Mouse (Mus musculus) MEL (cell line): Measurements from ENCODE around the gene Kdr. TPM values are rescaled to one million over a fixed set of nuclear protein-coding genes. Genes with fewer than 3 reads are reported as not detected.

Experiments
- DNase-seq: peaks from one replicate; pipeline ENCODE4 v3.0.0; 2011; ENCODE audit warnings: low read depth, low spot score
- H3K27ac ChIP-seq: 2 replicates; pipeline ENCODE4 v1.5.1; 2012; ENCODE audit warnings: low read depth, mild to moderate bottlenecking, control low read depth, low read length, moderate library complexity; ENCODE audit not compliant: control insufficient read depth
- H3K27me3 ChIP-seq, 2 experiments: fragments of 150-350 bp in 1 of 2; sonication (generic) in 1 of 2; 2 replicates each; pipeline ENCODE4 v1.6.1; 2012; ENCODE audit warnings: low read length in 2 of 2, mild to moderate bottlenecking in 2 of 2, improper control_type of control experiment in 1 of 2, moderate library complexity in 1 of 2; ENCODE audit not compliant: insufficient read depth in 2 of 2, control insufficient read depth in 1 of 2
- H3K36me3 ChIP-seq, 2 experiments: 2 replicates each; pipeline ENCODE4 v1.6.1; 2012 to 2014; ENCODE audit warnings: low read length in 2 of 2, improper control_type of control experiment in 1 of 2, inconsistent platforms in 1 of 2, mild to moderate bottlenecking in 1 of 2; ENCODE audit not compliant: insufficient read depth in 2 of 2, control insufficient read depth in 1 of 2
- H3K4me1 ChIP-seq, 2 experiments: fragments of 150-350 bp in 1 of 2; sonication (generic) in 1 of 2; 2 replicates each; pipeline ENCODE4 v1.6.1; 2012; ENCODE audit warnings: low read length in 2 of 2, improper control_type of control experiment in 1 of 2, mild to moderate bottlenecking in 1 of 2; ENCODE audit not compliant: insufficient read depth in 2 of 2, control insufficient read depth in 1 of 2
- H3K4me3 ChIP-seq, 2 experiments: fragments of 150-350 bp in 1 of 2; sonication (generic) in 1 of 2; 2 replicates each; pipeline ENCODE4 v1.5.1; 2012; ENCODE audit warnings: low read depth in 2 of 2, low read length in 2 of 2, mild to moderate bottlenecking in 2 of 2, moderate library complexity in 2 of 2, control low read depth in 1 of 2, improper control_type of control experiment in 1 of 2; ENCODE audit not compliant: control insufficient read depth in 1 of 2, insufficient read depth in 1 of 2
- H3K79me2 ChIP-seq: 2 replicates; pipeline ENCODE4 v1.6.1; 2012; ENCODE audit warnings: mild to moderate bottlenecking, low read length, moderate library complexity; ENCODE audit not compliant: control insufficient read depth, poor library complexity, insufficient read depth
- H3K9ac ChIP-seq: 2 replicates; pipeline ENCODE4 v1.6.1; 2012; ENCODE audit warnings: low read depth, mild to moderate bottlenecking, control low read depth, low read length, moderate library complexity; ENCODE audit not compliant: control insufficient read depth, poor library complexity, severe bottlenecking
- H3K9me3 ChIP-seq: fragments of 150-350 bp; sonication (generic); replicated peaks from 2 replicates; pipeline ENCODE4 v1.6.1; 2012; ENCODE audit warnings: mild to moderate bottlenecking, low read length, improper control_type of control experiment, moderate library complexity; ENCODE audit not compliant: insufficient read depth
- CTCF ChIP-seq, 3 experiments: IDR thresholded peaks in 2 of 3; conservative IDR thresholded peaks in 1 of 3; 2 replicates each; pipeline ENCODE4 v1.5.1; 2011 to 2012; ENCODE audit warnings: low read length in 3 of 3, low read depth in 2 of 3, mild to moderate bottlenecking in 2 of 3, improper control_type of control experiment in 1 of 3, inconsistent platforms in 1 of 3, mixed read lengths in 1 of 3, moderate library complexity in 1 of 3; ENCODE audit not compliant: control insufficient read depth in 1 of 3, insufficient read depth in 1 of 3, poor library complexity in 1 of 3, severe bottlenecking in 1 of 3
- E2F4 ChIP-seq: IDR thresholded peaks from 2 replicates; pipeline ENCODE4 v1.6.1; 2011; ENCODE audit warnings: low read depth, low read length, improper control_type of control experiment, borderline replicate concordance
- ELF1 ChIP-seq: IDR thresholded peaks from 2 replicates; pipeline ENCODE4 v1.6.1; 2014; ENCODE audit warnings: low read depth, mild to moderate bottlenecking, inconsistent platforms, low read length, improper control_type of control experiment, moderate library complexity
- EP300 ChIP-seq, 2 experiments: IDR thresholded peaks; 2 replicates each; pipeline ENCODE4 v1.6.1; 2011; ENCODE audit warnings: improper control_type of control experiment in 2 of 2, low read length in 2 of 2, low read depth in 1 of 2, mild to moderate bottlenecking in 1 of 2
- GATA1 ChIP-seq: IDR thresholded peaks from 2 replicates; pipeline ENCODE4 v1.6.1; 2011; ENCODE audit warnings: low read depth, low read length, improper control_type of control experiment
- JUND ChIP-seq: IDR thresholded peaks from 2 replicates; pipeline ENCODE4 v1.6.1; 2011; ENCODE audit warnings: low read depth, mild to moderate bottlenecking, improper control_type of control experiment, low read length
- KAT2A ChIP-seq: conservative IDR thresholded peaks from 2 replicates; pipeline ENCODE4 v1.6.1; 2012; ENCODE audit warnings: low read depth, low read length, improper control_type of control experiment, inconsistent platforms
- MAFK ChIP-seq: IDR thresholded peaks from 2 replicates; pipeline ENCODE4 v1.6.1; 2011; ENCODE audit warnings: low read depth, mild to moderate bottlenecking, low read length, improper control_type of control experiment, borderline replicate concordance
- MAZ ChIP-seq: IDR thresholded peaks from 2 replicates; pipeline ENCODE4 v1.6.1; 2012; ENCODE audit warnings: low read depth, mild to moderate bottlenecking, inconsistent platforms, low read length, improper control_type of control experiment
- MXI1 ChIP-seq: IDR thresholded peaks from 2 replicates; pipeline ENCODE4 v1.6.1; 2011; ENCODE audit warnings: mild to moderate bottlenecking, low read depth, low read length, improper control_type of control experiment
- MYC ChIP-seq: IDR thresholded peaks from 2 replicates; pipeline ENCODE4 v1.6.1; 2011; ENCODE audit warnings: low read depth, mild to moderate bottlenecking, low read length, improper control_type of control experiment, moderate library complexity
- NELFE ChIP-seq: IDR thresholded peaks from 2 replicates; pipeline ENCODE4 v1.6.1; 2011; ENCODE audit warnings: low read depth, low read length, improper control_type of control experiment
- NRF1 ChIP-seq: IDR thresholded peaks from 2 replicates; pipeline ENCODE4 v1.6.1; 2014; ENCODE audit warnings: low read depth, mild to moderate bottlenecking, inconsistent platforms, low read length, improper control_type of control experiment, moderate library complexity; ENCODE audit not compliant: poor library complexity, insufficient read depth, severe bottlenecking
- POLR2A ChIP-seq, 2 experiments: IDR thresholded peaks; 2 replicates each; pipeline ENCODE4 v1.6.1; 2011 to 2012; ENCODE audit warnings: low read length in 2 of 2, mild to moderate bottlenecking in 2 of 2, control low read depth in 1 of 2, improper control_type of control experiment in 1 of 2, low read depth in 1 of 2, moderate library complexity in 1 of 2; ENCODE audit not compliant: control insufficient read depth in 1 of 2, insufficient read depth in 1 of 2, poor library complexity in 1 of 2
- POLR2AphosphoS2 ChIP-seq: IDR thresholded peaks from 2 replicates; pipeline ENCODE4 v1.6.1; 2011; ENCODE audit warnings: low read length, improper control_type of control experiment
- POLR2AphosphoS5 ChIP-seq: IDR thresholded peaks from 2 replicates; pipeline ENCODE4 v1.6.1; 2012; ENCODE audit warnings: low read depth, borderline replicate concordance, mild to moderate bottlenecking, inconsistent platforms, low read length, moderate library complexity, mixed read lengths
- RAD21 ChIP-seq: IDR thresholded peaks from 2 replicates; pipeline ENCODE4 v1.6.1; 2011; ENCODE audit warnings: mild to moderate bottlenecking, low read depth, low read length, improper control_type of control experiment
- SMC3 ChIP-seq: IDR thresholded peaks from 2 replicates; pipeline ENCODE4 v1.6.1; 2011; ENCODE audit warnings: low read depth, low read length, improper control_type of control experiment
- TCF12 ChIP-seq: IDR thresholded peaks from 2 replicates; pipeline ENCODE4 v1.6.1; 2014; ENCODE audit warnings: low read depth, mild to moderate bottlenecking, inconsistent platforms, low read length, improper control_type of control experiment, moderate library complexity
- USF1 ChIP-seq: IDR thresholded peaks from 2 replicates; pipeline ENCODE4 v1.6.1; 2014; ENCODE audit warnings: low read depth, mild to moderate bottlenecking, inconsistent platforms, low read length, improper control_type of control experiment, moderate library complexity
- ZC3H11A ChIP-seq: IDR thresholded peaks from 2 replicates; pipeline ENCODE4 v1.6.1; 2012; ENCODE audit warnings: low read depth, mild to moderate bottlenecking, inconsistent platforms, low read length, improper control_type of control experiment
- ZNF384 ChIP-seq: IDR thresholded peaks from 2 replicates; pipeline ENCODE4 v1.6.1; 2012; ENCODE audit warnings: low read depth, mild to moderate bottlenecking, inconsistent platforms, low read length, improper control_type of control experiment
- polyA plus RNA-seq, 2 experiments: library from polyadenylated mRNA; stranded (reverse) in 1 of 2; unstranded in 1 of 2; fragments of >175 nt in 1 of 2; fragments of >200 nt in 1 of 2; gene quantifications; 2 replicates each; pipeline versions ENCODE4 v1.2.1 to v1.2.4; 2012; ENCODE audit warnings: low replicate concordance in 2 of 2, low read depth in 1 of 2; ENCODE audit not compliant: insufficient read length in 2 of 2, insufficient read depth in 1 of 2, missing spikeins in 1 of 2
- total RNA-seq: library from RNA; depleted of rRNA; stranded (reverse); fragments of 300-350 nt; gene quantifications from 2 replicates; pipeline ENCODE4 v1.2.3, GENCODE M21; 2012

Gene Kdr
- total and polyA plus RNA-seq, 3 experiments = 0.06 TPM; not detected in 2

GRCm38 (mm10) chr5:76023011-76023773 lies 44.9 kb upstream of the Kdr start:
- Histone ChIP-seq H3K79me2 (no peaks in the 10 kb centered on the region), H3K9me3 (no peaks in the 10 kb centered on the region), H3K4me3 (no peak overlapping the region), H3K27me3 (peaks cover 8 to 10% of the 10 kb centered on the region in 2 experiments), H3K4me1 (peaks cover 0 to 2% of the 10 kb centered on the region in 2 experiments; a peak in 1 of 4 replicates), H3K36me3 (peaks cover 0 to 2% of the 10 kb centered on the region in 2 experiments; a peak in 1 of 4 replicates), H3K27ac (no peak overlapping the region), H3K9ac (no peak overlapping the region)
- peak; percentile 24 to 38; a peak in 1 of 4 replicates for TF ChIP-seq EP300 (IDR thresholded peaks at IDR 0.05; ENCODE audit: low read depth in 1 of 2, low read length in 2 of 2)
- TF ChIP-seq TCF12 = 0 out of 2 replicates have a peak, but pooled peaks have one; percentile 45
- no peak for TF ChIP-seq MAZ
- no peak for TF ChIP-seq POLR2A (IDR thresholded peaks at IDR 0.05; ENCODE audit: control insufficient read depth in 1 of 2, insufficient read depth in 1 of 2, low read depth in 1 of 2, low read length in 2 of 2, poor library complexity in 1 of 2)
- TF ChIP-seq GATA1 = peak; percentile 50; the same call in 1 of the 2 replicates
- peak; percentile 7 for DNase-seq

DNA sequence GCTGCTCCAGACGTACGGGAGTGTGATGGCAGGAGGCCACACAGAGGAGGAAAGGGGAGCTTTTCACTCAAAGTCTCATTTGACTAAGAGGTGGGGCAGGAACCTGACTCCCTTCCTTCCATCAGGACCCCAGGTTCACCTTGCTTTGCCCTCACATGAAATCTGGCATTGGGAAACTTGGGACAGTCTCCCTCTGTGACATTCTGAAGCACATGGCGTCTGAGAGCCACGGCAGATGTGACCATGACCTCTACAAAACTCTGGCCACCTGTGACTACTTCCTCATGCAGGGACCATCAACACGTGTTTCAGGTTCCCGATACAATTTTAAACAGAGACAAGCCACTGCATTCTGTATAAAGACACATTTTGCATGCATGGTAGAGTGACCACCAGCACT lies 44.2 kb upstream of the Kdr start:
- no peak overlapping the region for H3K9ac ChIP-seq
- no peak for DNase-seq
- H3K36me3 ChIP-seq = peaks cover 0 to 2% of the 10 kb centered on the region in 2 experiments; a peak in 1 of 4 replicates
- no peaks in the 10 kb centered on the region for H3K9me3 ChIP-seq
- peaks cover 0 to 2% of the 10 kb centered on the region in 2 experiments; a peak in 1 of 4 replicates for H3K4me1 ChIP-seq
- no peak overlapping the region for H3K4me3 ChIP-seq
- H3K27ac ChIP-seq = no peak overlapping the region
- peaks cover 7 to 10% of the 10 kb centered on the region in 2 experiments for H3K27me3 ChIP-seq
- H3K79me2 ChIP-seq = no peaks in the 10 kb centered on the region
- no peak for TF ChIP-seq ZNF384
- no peak for TF ChIP-seq NRF1
- no peak for TF ChIP-seq RAD21
- TF ChIP-seq SMC3 = no peak
- TF ChIP-seq ELF1 = no peak
- TF ChIP-seq NELFE = no peak
- TF ChIP-seq POLR2A (IDR thresholded peaks at IDR 0.05; ENCODE audit: control insufficient read depth in 1 of 2, insufficient read depth in 1 of 2, low read depth in 1 of 2, low read length in 2 of 2, poor library complexity in 1 of 2) = no peak
- TF ChIP-seq POLR2AphosphoS2 = no peak
- TF ChIP-seq, all 39 proteins: peak for 0

- TF ChIP-seq E2F4 (no peak), USF1 (no peak), MXI1 (no peak), ZC3H11A (no peak), CTCF (IDR thresholded peaks at IDR 0.05 in 2 of 3, conservative IDR thresholded peaks at IDR 0.05 in 1 of 3; ENCODE audit: control insufficient read depth in 1 of 3, insufficient read depth in 1 of 3, low read depth in 2 of 3, low read length in 3 of 3, poor library complexity in 1 of 3, severe bottlenecking in 1 of 3) (no peak), POLR2A (IDR thresholded peaks at IDR 0.05; ENCODE audit: control insufficient read depth in 1 of 2, insufficient read depth in 1 of 2, low read depth in 1 of 2, low read length in 2 of 2, poor library complexity in 1 of 2) (no peak), MAFK (no peak), POLR2AphosphoS5 (no peak), MYC (no peak), NRF1 (no peak), KAT2A (no peak), JUND (no peak)
- H3K36me3 ChIP-seq = no peaks in the 10 kb centered on the region
- DNase-seq = no peak
- H3K79me2 ChIP-seq = no peaks in the 10 kb centered on the region
- H3K4me3 ChIP-seq = no peak overlapping the region
- H3K9ac ChIP-seq = no peak overlapping the region
- H3K9me3 ChIP-seq = no peaks in the 10 kb centered on the region
- no peak overlapping the region for H3K27ac ChIP-seq
- no peaks in the 10 kb centered on the region for H3K4me1 ChIP-seq
- H3K27me3 ChIP-seq = peaks cover 11 to 25% of the 10 kb centered on the region in 2 experiments
Measured at GRCm38 (mm10) chr5:76018321-76018720, 40.1 kb upstream of the Kdr start.
